Mouse (Mus musculus) ovary, adult 18-20 months (tissue): Measurements from ENCODE around the gene Vdr.

Source experiments
- DNase-seq: peaks from one replicate; pipeline ENCODE4 v3.0.0; 2022; ENCODE audit warnings: low spot score, mixed read lengths

Vdr gene

GRCm38 (mm10) chr15:97846121-97846882 lies 64.1 kb downstream of the Vdr start:
- DNase-seq, result no peak

- DNase-seq, result no peak
Measured at GRCm38 (mm10) chr15:97844037-97845034, 66.1 kb downstream of the Vdr start, which contains the start of gene Hdac7. TSS of gene Hdac7 (minus strand) at chr15:97844502.

- DNase-seq, result no peak
Measured at GRCm38 (mm10) chr15:97843247-97843651, 67.2 kb downstream of the Vdr start.

GRCm38 (mm10) chr15:97842058-97842457 lies 68.4 kb downstream of the Vdr start:
- no peak for DNase-seq

GRCm38 (mm10) chr15:97841383-97841782 lies 69.0 kb downstream of the Vdr start:
- DNase-seq, result no peak

GRCm38 (mm10) chr15:97840781-97841180 lies 69.6 kb downstream of the Vdr start:
- no peak for DNase-seq

GRCm38 (mm10) chr15:97839991-97840455 lies 70.4 kb downstream of the Vdr start:
- peak; percentile 74 for DNase-seq

- no peak for DNase-seq
Measured at GRCm38 (mm10) chr15:97839473-97839872, 71.0 kb downstream of the Vdr start.

GRCm38 (mm10) chr15:97839012-97839411 lies 71.4 kb downstream of the Vdr start:
- DNase-seq, result no peak

- no peak for DNase-seq
Measured at GRCm38 (mm10) chr15:97838395-97838794, 72.0 kb downstream of the Vdr start.

- DNase-seq, result no peak
Measured at GRCm38 (mm10) chr15:97837491-97838061, 72.9 kb downstream of the Vdr start.

- DNase-seq, result no peak
Measured at GRCm38 (mm10) chr15:97836894-97837247, 73.6 kb downstream of the Vdr start.

GRCm38 (mm10) chr15:97836153-97836893 lies 74.1 kb downstream of the Vdr start:
- no peak for DNase-seq

GRCm38 (mm10) chr15:97832764-97833479 lies 77.5 kb downstream of the Vdr start:
- DNase-seq, result no peak

- no peak for DNase-seq
Measured at GRCm38 (mm10) chr15:97831987-97832640, 78.3 kb downstream of the Vdr start.

- peak; percentile 53 for DNase-seq
Measured at GRCm38 (mm10) chr15:97831242-97831986, 79.0 kb downstream of the Vdr start.

- no peak for DNase-seq
Measured at GRCm38 (mm10) chr15:97830788-97831241, 79.6 kb downstream of the Vdr start.

- no peak for DNase-seq
Measured at GRCm38 (mm10) chr15:97830253-97830787, 80.1 kb downstream of the Vdr start.

GRCm38 (mm10) chr15:97829432-97829831 lies 81.0 kb downstream of the Vdr start:
- no peak for DNase-seq
